In the genomic region with DNA sequence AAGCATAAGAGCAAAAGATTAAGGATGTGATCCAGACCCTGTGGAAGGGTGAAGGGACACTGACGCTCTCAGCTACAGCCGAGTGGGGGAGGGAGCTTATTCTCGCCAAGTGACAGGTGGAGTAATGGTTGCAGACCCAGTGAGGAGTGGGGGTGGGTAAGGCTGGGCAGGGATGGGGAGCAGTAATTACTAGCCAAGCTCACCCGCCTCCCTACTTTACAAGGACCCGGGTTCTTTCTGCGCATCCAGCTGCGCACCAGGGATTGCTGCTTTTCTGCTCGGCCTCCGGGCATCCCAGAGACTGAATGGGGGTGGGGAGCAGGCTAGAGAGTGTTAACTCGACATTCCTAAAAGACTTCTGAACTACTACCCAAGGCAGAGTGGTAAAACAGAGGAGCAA, we compare ENCODE assay signal across 19 mouse cellular contexts. TPM values are rescaled to one million over a fixed set of nuclear protein-coding genes. Genes with fewer than 3 reads are reported as not detected.
A peak's percentile ranks its signal among the peaks of the same experiment; 100 is the strongest.
DNase-seq lines count a peak whose midpoint lies in the region; ATAC-seq and TF ChIP-seq lines count a peak whose summit lies in the region.
"Had no signal": no experiment of that assay in that cellular context is flagged by ENCODE, and none has a peak within 500 bp of the region (broad histone marks: within the 10 kb centered on the region; RNA-seq: fewer than 3 reads in every experiment).

No protein-coding gene starts in this region.

- ATAC-seq in hindbrain, embryonic 14.5 days (ENCODE audit: low FRiP score): peak; percentile 29
- ATAC-seq in midbrain, embryonic 15.5 days (replicated peaks): peak; percentile 52
- ATAC-seq: CD4-positive, CD25-positive, alpha-beta regulatory T cell, adult 4 months; inflammation-experienced regulatory T-cells, adult 6 months had no signal

- WGBS in hindbrain, embryonic 14.5 days: 2% methylated on average over 10 of the region's 10 CpGs
- 2% methylated on average over 10 of the region's 10 CpGs for WGBS in midbrain, embryonic 15.5 days

- peak overlapping the region; percentile 33; the same call in 1 of the 2 replicates for H3K27ac ChIP-seq in hindbrain, embryonic 14.5 days
- H3K27ac ChIP-seq in midbrain, embryonic 15.5 days: peak overlapping the region; percentile 77
- H3K27ac ChIP-seq: heart, embryonic 13.5 days had no signal

- TF ChIP-seq CTCF in E14TG2a.4 (conservative IDR thresholded peaks at IDR 0.05; ENCODE audit: low read length): no peak

- no peak overlapping the region for H3K9ac ChIP-seq in hindbrain, embryonic 14.5 days
- no peak overlapping the region for H3K9ac ChIP-seq in midbrain, embryonic 15.5 days
- H3K9ac ChIP-seq: heart, embryonic 13.5 days had no signal

- H3K27me3 ChIP-seq in E14TG2a.4 (ENCODE audit: insufficient read depth, low read length): peaks cover 73% of the 10 kb centered on the region
- H3K27me3 ChIP-seq in hindbrain, embryonic 14.5 days (ENCODE audit: control insufficient read depth, insufficient read depth, low read length): peaks cover 84% of the 10 kb centered on the region
- peaks cover 46% of the 10 kb centered on the region for H3K27me3 ChIP-seq in midbrain, embryonic 15.5 days (replicated peaks)

- peak; percentile 42 for DNase-seq in ZHBTc4 (ENCODE audit: low read depth, low spot score)
- no peak for DNase-seq in hindbrain, embryonic 14.5 days (ENCODE audit: low spot score)
- DNase-seq in adrenal gland, adult (ENCODE audit: inconsistent age in 2 of 2, low spot score in 1 of 2): no peak
- no peak for DNase-seq in adrenal gland, postnatal 25 days
- no peak for DNase-seq in adrenal gland, postnatal 10 days
- DNase-seq: cerebellum, adult 9-11 months; kidney, postnatal 4 days; right cerebral cortex, postnatal 4 days; thymus, postnatal 36 days had no signal

- H3K4me1 ChIP-seq in E14TG2a.4 (replicated peaks; ENCODE audit: low read depth, low read length): peaks cover 59% of the 10 kb centered on the region
- peaks cover 16% of the 10 kb centered on the region for H3K4me1 ChIP-seq in hindbrain, embryonic 14.5 days (replicated peaks; ENCODE audit: control insufficient read depth, insufficient read depth, low read length)
- H3K4me1 ChIP-seq in midbrain, embryonic 15.5 days: peaks cover 15% of the 10 kb centered on the region
- H3K4me1 ChIP-seq: heart, embryonic 13.5 days had no signal

- no peaks in the 10 kb centered on the region for H3K36me3 ChIP-seq in E14TG2a.4 (ENCODE audit: insufficient read depth, low read length)
- H3K36me3 ChIP-seq in hindbrain, embryonic 14.5 days (replicated peaks; ENCODE audit: control insufficient read depth, insufficient read depth): no peaks in the 10 kb centered on the region
- no peaks in the 10 kb centered on the region for H3K36me3 ChIP-seq in midbrain, embryonic 15.5 days (replicated peaks)
- H3K36me3 ChIP-seq: heart, embryonic 13.5 days had no signal

- H3K4me3 ChIP-seq in E14TG2a.4 (replicated peaks; ENCODE audit: low read length): peak overlapping the region; percentile 69
- H3K4me3 ChIP-seq in hindbrain, embryonic 14.5 days (replicated peaks; ENCODE audit: low read length): peak overlapping the region; percentile 20; the same call in 1 of the 2 replicates
- H3K4me3 ChIP-seq in midbrain, embryonic 15.5 days: peak overlapping the region; percentile 22
- H3K4me3 ChIP-seq: heart, embryonic 13.5 days had no signal

- H3K9me3 ChIP-seq in E14TG2a.4 (ENCODE audit: low read length): no peaks in the 10 kb centered on the region
- H3K9me3 ChIP-seq in hindbrain, embryonic 14.5 days (ENCODE audit: control insufficient read depth, low read length): no peaks in the 10 kb centered on the region
- H3K9me3 ChIP-seq in midbrain, embryonic 15.5 days: no peaks in the 10 kb centered on the region
- H3K9me3 ChIP-seq: heart, embryonic 13.5 days had no signal

- peak overlapping the region; percentile 43 for H3K4me2 ChIP-seq in hindbrain, embryonic 14.5 days (replicated peaks)
- peak overlapping the region; percentile 47 for H3K4me2 ChIP-seq in midbrain, embryonic 15.5 days
- H3K4me2 ChIP-seq: heart, embryonic 13.5 days had no signal

RNA-seq across cellular contexts. Expression of a gene that starts 10.0 kb away (rescaled TPM):
- 6.1 and 6.2 TPM in 2 replicates for polyA plus RNA-seq in hindbrain, embryonic 14.5 days (2014; fragmentation: Nextera tagmentation; extraction: Ambion mirVana)
- polyA plus RNA-seq in midbrain, embryonic 15.5 days (2015; fragmentation: Nextera tagmentation; extraction: Ambion mirVana): 15.8 and 19.3 TPM in 2 replicates
- not detected in 2 replicates for total RNA-seq in adrenal gland, postnatal 25 days (2021)
- total RNA-seq in adrenal gland, postnatal 10 days (2021): not detected
- total RNA-seq: gastrocnemius, adult 8-10 months; left cerebral cortex, postnatal 25 days; megakaryocyte progenitor cell, adult 5-6 weeks had no signal
- polyA plus RNA-seq: CD4-positive, CD25-positive, alpha-beta regulatory T cell, adult 4 months; heart, embryonic 13.5 days; inflammation-experienced regulatory T-cells, adult 6 months; liver, embryonic 16.5 days; stomach, embryonic 16.5 days had no signal
